Mouse (Mus musculus) common myeloid progenitor, adult 5-6 weeks (primary cell): ENCODE data around the gene Mettl21e. TPM values are rescaled to one million over a fixed set of nuclear protein-coding genes. Genes with fewer than 3 reads are reported as not detected.

Source experiments
- total RNA-seq: library from RNA; stranded (forward); fragments of 200-1000, 187-1606 nt; gene quantifications from 2 replicates; pipeline ENCODE4 v1.2.3, GENCODE M21; 2017

Gene Mettl21e
- total RNA-seq, 1 experiment from 2014 or later = not detected

Other genes with a start within 250 kb of the Mettl21e start
- 0.32 TPM in 1 of 2 replicates, not detected in the other for gene Mettl21c, start 198.9 kb downstream of the Mettl21e start, total RNA-seq
- gene Gm8251, start 157.0 kb downstream of the Mettl21e start, total RNA-seq = 0.82 and 1.1 TPM in 2 replicates
- gene Tex30, start 116.5 kb downstream of the Mettl21e start, total RNA-seq = 86.0 and 92.4 TPM in 2 replicates
- 28.7 and 33.8 TPM in 2 replicates for gene Kdelc1, start 100.2 kb downstream of the Mettl21e start, total RNA-seq
- gene Bivm, start 100.0 kb downstream of the Mettl21e start, total RNA-seq = 8.5 and 12.3 TPM in 2 replicates
- gene Ercc5, start 71.2 kb downstream of the Mettl21e start, total RNA-seq = 10.5 and 16.6 TPM in 2 replicates